Mouse (Mus musculus) ES-Bruce4 (cell line): ENCODE measurements at regions not wholly inside any gene's neighbourhood (a gene's known extent, or its start where the extent isn't known, plus 50 kb on each side); places are given as distances from the start of the nearest gene placed in this dataset.

Experiments
- CTCF ChIP-seq: IDR thresholded peaks from one replicate; pipeline ENCODE4 v1.8.1; 2011; ENCODE audit warnings: low read depth, low read length
- EP300 ChIP-seq: IDR thresholded peaks from 2 replicates; pipeline ENCODE4 v1.6.1; 2011; ENCODE audit warnings: low read depth, low read length; ENCODE audit not compliant: insufficient read depth
- POLR2A ChIP-seq: IDR thresholded peaks from one replicate; pipeline ENCODE4 v1.8.1; 2011; ENCODE audit warnings: low read length; ENCODE audit not compliant: insufficient read depth

DNA sequence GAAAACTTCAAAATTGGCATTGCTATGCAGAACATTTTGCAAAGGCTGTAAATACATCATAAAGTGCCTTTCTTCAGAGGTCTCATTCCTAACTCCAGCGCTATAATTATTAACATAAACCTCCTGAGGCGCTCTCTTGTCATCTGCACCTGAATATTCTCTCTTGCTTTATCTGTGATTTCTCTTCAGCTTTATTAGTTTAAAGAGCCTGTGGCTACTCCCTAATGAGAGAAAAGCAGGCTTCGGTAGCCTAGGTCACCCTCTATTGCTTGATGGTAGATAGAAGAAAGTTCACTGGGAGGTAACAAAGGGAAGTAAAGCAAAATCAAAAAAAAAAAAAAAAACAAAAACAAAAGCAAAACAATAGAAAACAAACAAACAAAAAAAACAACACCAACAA is 967.5 kb upstream of the Lcorl start:
- TF ChIP-seq CTCF (no peak), EP300 (no peak), POLR2A (no peak)
